Mouse (Mus musculus) ZHBTc4 (cell line): ENCODE results near the gene Clip3.
A peak's percentile ranks its signal among the peaks of the same experiment; 100 is the strongest.

Experiments used
- DNase-seq: peaks from one replicate; pipeline ENCODE4 v3.0.0-alpha.2; 2011; ENCODE audit warnings: low read depth, low spot score

Gene Clip3

GRCm38 (mm10) chr7:30291215-30292131 lies at the start of gene Clip3:
TSS of gene Clip3 (plus strand) at chr7:30291728.
- DNase-seq = peak; percentile 73

- DNase-seq = peak; percentile 59
Observed at GRCm38 (mm10) chr7:30251956-30252954, 39.3 kb upstream of the Clip3 start.

GRCm38 (mm10) chr7:30265041-30265440 lies 26.5 kb upstream of the Clip3 start:
- DNase-seq = no peak

GRCm38 (mm10) chr7:30265531-30265930 lies 26.0 kb upstream of the Clip3 start:
- DNase-seq = peak; percentile 59

- DNase-seq = peak; percentile 96
Observed at GRCm38 (mm10) chr7:30265935-30266334, 25.6 kb upstream of the Clip3 start.

GRCm38 (mm10) chr7:30266780-30267179 lies 24.7 kb upstream of the Clip3 start:
- DNase-seq = peak; percentile 91

GRCm38 (mm10) chr7:30269641-30270040 lies 21.9 kb upstream of the Clip3 start:
- DNase-seq = no peak

GRCm38 (mm10) chr7:30274383-30274782 lies 17.1 kb upstream of the Clip3 start:
- no peak for DNase-seq

GRCm38 (mm10) chr7:30278911-30279310 lies 12.6 kb upstream of the Clip3 start:
- DNase-seq = no peak

- DNase-seq = peak; percentile 89
Observed at GRCm38 (mm10) chr7:30279536-30279935, 12.0 kb upstream of the Clip3 start.

- DNase-seq = peak; percentile 98
Observed at GRCm38 (mm10) chr7:30279951-30280669, 11.4 kb upstream of the Clip3 start, which contains the start of the genes Thap8 and Wdr62. TSS of gene Thap8 (plus strand) at chr7:30280094. TSS of gene Wdr62 (minus strand) at chr7:30280419.

GRCm38 (mm10) chr7:30280670-30281138 lies 10.8 kb upstream of the Clip3 start:
- peak; percentile 95 for DNase-seq

- DNase-seq = no peak
Observed at GRCm38 (mm10) chr7:30281522-30281921, 10.0 kb upstream of the Clip3 start.

- DNase-seq = no peak
Observed at GRCm38 (mm10) chr7:30282740-30283139, 8.8 kb upstream of the Clip3 start.

- DNase-seq = peak; percentile 52
Observed at GRCm38 (mm10) chr7:30286701-30287410, 4.7 kb upstream of the Clip3 start.

- DNase-seq = no peak
Observed at GRCm38 (mm10) chr7:30288046-30288445, 3.5 kb upstream of the Clip3 start.

GRCm38 (mm10) chr7:30289071-30289713 lies 2.3 kb upstream of the Clip3 start:
- DNase-seq = no peak

- DNase-seq = no peak
Observed at GRCm38 (mm10) chr7:30289714-30290399, 1.7 kb upstream of the Clip3 start.

- DNase-seq = no peak
Observed at GRCm38 (mm10) chr7:30293795-30294194, 2.3 kb downstream of the Clip3 start.
